Mouse (Mus musculus): ENCODE data around the gene Siglece.
A peak's percentile ranks its signal among the peaks of the same experiment; 100 is the strongest.

The Siglece gene

GRCm38 (mm10) chr7:43625794-43626422 lies 34.1 kb downstream of the Siglece start:
- no peak for DNase-seq (ENCODE audit: low spot score)

DNA sequence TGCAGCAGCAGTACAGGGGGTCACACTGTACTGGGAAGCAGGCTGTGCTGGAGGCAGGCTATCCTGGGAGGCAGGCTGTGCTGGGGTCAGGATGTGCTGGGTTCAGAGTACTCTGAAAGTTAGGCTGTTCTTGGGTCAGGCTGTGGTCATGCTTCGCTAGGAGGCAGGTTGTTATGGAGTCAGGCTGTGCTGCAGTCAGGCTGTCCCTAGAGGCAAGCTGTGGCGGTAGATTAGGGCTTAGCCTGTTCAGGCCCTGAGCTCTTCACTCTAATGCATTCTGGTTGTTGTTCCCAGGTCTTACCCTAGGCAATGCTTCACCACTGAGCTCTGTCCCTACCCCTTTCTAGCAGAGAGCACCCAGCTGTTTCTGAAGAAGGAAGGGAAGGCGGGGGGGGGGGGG lies 34.9 kb downstream of the Siglece start:
- DNase-seq (ENCODE audit: low spot score), result no peak

DNA sequence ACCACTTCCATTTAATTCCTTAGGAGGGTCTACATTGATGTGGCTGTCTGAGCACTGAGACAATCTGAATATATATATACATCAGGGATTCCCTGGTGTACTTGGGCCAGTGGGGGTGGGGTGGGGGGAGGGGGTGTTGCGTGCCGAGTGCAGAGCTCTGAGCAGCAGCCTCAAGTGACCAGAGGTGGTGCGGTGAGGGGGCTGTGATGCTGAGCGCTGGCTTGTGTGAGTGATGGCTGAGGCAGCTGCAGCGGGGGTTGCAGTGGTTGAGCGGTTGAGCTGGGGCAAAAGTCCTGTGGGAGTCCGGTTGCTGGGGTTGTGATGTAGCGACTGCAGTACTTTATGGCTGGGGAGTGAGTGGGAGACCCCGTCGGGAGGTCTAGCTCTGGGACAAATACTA lies 36.1 kb downstream of the Siglece start:
- DNase-seq (ENCODE audit: low spot score), result no peak

DNA sequence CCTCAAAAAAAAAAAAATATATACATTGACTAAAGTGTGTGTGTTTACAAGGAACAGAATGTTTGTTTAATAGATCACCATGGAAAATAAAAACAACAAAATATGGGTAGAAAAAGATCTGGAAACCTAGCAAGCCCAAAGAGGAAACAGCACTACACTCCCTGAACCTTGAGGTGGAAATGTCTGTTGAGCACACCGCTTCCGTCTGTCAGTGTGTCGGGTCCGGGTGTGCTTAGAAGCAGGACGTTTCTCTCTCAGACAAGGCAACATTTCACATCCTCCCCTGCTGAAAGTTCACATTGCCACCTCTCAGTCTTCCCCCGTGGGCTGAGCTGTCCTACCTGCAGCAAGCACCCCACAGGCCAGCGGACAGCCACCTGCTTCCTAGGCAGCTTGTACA lies 37.0 kb downstream of the Siglece start:
- DNase-seq (ENCODE audit: low spot score), result no peak

DNA sequence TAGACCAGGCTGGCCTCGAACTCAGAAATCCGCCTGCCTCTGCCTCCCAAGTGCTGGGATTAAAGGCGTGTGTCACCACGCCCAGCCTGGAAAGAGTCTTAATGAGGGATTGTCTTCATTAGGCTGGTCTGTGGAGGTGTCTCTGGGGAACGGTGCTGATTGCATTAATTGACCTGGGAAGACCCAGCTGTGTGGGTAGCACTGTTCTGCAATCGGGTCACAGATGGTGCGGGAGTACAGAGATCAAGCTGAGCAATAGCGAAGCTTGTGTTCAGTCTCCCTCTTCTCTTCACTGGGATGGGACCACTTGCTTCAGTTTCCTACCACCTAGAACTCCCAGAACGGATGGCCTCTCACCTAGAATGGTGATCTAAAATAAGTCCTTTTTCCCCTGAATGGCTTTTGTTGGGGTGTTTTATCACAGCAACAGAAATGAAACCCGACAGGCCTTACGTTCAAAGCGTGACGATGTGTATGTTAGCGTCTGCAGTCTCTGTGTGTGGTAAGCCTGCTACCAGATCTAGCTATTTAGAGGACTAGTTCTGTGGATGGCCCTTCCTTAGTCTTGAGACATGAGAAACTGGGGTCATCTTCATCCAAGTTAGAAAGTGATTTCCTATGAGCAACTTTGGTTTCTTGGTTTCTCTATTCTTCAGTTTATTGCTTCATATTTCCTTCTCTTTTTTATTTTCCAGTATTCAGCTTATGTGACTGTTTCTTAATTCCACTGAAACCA lies 46.0 kb downstream of the Siglece start:
- no peak for DNase-seq (ENCODE audit: low spot score)

DNA sequence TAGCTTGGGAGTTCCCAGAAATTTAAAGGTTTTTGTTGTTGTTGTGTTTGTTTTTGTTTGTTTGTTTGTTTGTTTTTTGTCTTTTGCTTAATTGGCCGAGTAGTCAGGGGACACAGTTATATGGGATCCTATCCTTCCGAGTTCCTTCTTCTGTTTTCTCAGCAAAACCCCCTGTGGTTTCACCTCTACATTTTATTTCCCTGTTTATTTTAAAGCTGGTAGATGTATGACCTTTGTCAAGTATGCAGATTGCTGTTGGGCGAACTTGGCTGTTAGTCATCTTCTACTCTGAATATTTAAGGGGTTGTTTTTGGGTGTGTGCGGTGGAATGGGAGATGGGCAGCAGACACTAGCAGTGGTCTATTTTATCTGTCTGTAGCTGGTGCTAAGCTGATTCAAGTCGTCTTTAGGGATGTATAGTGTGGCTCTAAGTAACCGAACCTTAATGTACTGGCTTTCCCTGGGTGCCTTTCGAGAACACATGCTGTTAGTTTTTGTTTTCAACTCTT lies 51.6 kb downstream of the Siglece start:
- no peak for DNase-seq (ENCODE audit: low spot score)

GRCm38 (mm10) chr7:43607743-43608287 lies 52.1 kb downstream of the Siglece start:
- no peak for DNase-seq (ENCODE audit: low spot score)

DNA sequence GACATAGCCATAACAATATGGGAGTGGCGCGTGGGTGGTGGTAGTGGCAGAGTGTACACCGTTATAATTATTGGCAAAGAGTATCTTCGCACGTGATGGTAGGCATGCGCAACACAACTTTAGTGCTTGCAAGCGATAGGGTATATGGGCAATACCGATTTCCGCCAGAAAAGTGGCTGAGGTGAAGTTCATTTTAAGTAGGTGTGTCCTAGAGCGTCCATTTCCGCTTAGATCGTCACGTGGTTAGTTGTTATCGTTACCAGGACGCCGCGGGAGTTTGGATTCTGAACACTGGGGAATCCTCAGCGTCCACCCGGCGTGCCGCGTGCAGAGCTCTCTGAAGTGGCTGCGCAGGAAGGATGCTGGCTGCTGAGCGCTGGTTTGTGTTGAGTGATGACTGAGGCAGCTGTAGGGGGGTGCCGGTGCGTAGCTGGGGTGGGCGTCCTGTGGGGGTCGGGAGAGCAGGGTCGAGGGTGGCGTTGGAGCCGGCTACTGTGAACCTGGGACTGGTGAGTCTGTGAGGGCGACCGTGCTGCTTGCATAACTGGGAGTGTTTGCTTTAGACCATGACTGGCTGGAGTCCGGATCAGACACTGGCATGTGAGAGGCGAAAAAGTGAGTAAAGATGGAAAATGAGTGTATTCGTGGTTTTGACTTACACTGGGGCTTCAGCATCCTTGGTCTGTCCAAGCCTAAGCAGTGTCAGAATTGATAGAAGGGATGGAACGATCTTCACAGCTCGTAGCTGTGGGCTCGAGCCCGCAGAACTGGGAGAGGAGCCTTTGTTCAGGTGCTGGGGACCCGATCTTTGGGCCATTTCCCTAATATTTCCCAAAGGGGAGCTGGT lies 52.8 kb downstream of the Siglece start, which contains the start of gene Zfp819:
TSS of gene Zfp819 (plus strand) at position 274 of the 847 bp plus-strand sequence.
- peak; percentile 72 for DNase-seq (ENCODE audit: low spot score)

DNA sequence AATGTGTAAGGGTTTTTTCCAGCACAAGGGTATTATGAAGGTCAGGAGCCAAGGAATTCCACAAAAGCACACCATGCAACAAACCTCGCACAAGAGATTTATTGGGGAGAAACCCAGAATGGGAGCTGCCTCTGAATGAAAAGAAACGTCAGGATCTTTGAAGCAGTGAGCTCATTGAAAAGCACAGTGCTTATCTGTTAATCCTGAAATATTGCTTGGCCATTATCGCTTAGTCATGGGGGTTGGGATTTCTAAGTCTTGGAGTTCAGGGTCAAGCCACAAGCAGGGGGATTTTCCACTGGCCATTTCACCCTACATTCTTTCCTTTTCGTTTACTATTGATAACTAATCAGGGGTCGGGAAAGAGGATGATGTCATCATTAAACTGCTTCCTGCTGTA lies 58.1 kb downstream of the Siglece start:
- DNase-seq (ENCODE audit: low spot score), result no peak
